Mouse (Mus musculus): ENCODE results near the gene Ddrgk1.

- TF ChIP-seq CTCF (IDR thresholded peaks at IDR 0.05; ENCODE audit: control insufficient read depth, insufficient read depth, insufficient read length) (no peak), MYOG (IDR thresholded peaks at IDR 0.05; ENCODE audit: control insufficient read depth, extremely low read depth, insufficient read length) (no peak)
Observed at GRCm38 (mm10) chr2:130658530-130658929, 5.9 kb downstream of the Ddrgk1 start.

Data from C2C12 (cell line).